Mouse (Mus musculus) intestine, postnatal 0 days (tissue): ENCODE measurements around the gene Tcf12. TPM values are rescaled to one million over a fixed set of nuclear protein-coding genes. Genes with fewer than 3 reads are reported as not detected.
A peak's percentile ranks its signal among the peaks of the same experiment; 100 is the strongest.

Experiments
- ATAC-seq: fragments of 200-750 bp; cut with Nextera tagmentation; 2 replicates; pipeline ENCODE4 v1.8.0; 2017; ENCODE audit warnings: mild to moderate bottlenecking, moderate TSS enrichment, moderate library complexity
- H3K27ac ChIP-seq: fragments of 300-500 bp; sonication (generic); 2 replicates; pipeline ENCODE4 v1.5.1; 2014; ENCODE audit warnings: mild to moderate bottlenecking, low read depth, low read length, moderate library complexity
- H3K27me3 ChIP-seq: fragments of 300-500 bp; sonication (generic); replicated peaks from 2 replicates; pipeline ENCODE4 v1.6.1; 2014; ENCODE audit warnings: low read length, mixed read lengths; ENCODE audit not compliant: control insufficient read depth, insufficient read depth
- H3K36me3 ChIP-seq: fragments of 300-500 bp; sonication (generic); 2 replicates; pipeline ENCODE4 v1.6.1; 2014; ENCODE audit warnings: mild to moderate bottlenecking, moderate library complexity; ENCODE audit not compliant: control insufficient read depth, insufficient read depth
- H3K4me1 ChIP-seq: fragments of 300-500 bp; sonication (generic); replicated peaks from 2 replicates; pipeline ENCODE4 v1.6.1; 2014; ENCODE audit warnings: antibody characterized with exemption, low read length, mixed read lengths; ENCODE audit not compliant: control insufficient read depth, insufficient read depth
- H3K4me2 ChIP-seq: fragments of 300-500 bp; sonication (generic); replicated peaks from 2 replicates; pipeline ENCODE4 v1.6.1; 2014; ENCODE audit warnings: low read depth, mild to moderate bottlenecking, moderate library complexity
- H3K4me3 ChIP-seq: fragments of 300-500 bp; sonication (generic); 2 replicates; pipeline ENCODE4 v1.5.1; 2014; ENCODE audit warnings: low read depth, low read length
- H3K9ac ChIP-seq: fragments of 300-500 bp; sonication (generic); 2 replicates; pipeline ENCODE4 v1.6.1; 2014; ENCODE audit warnings: mild to moderate bottlenecking, low read depth, low read length
- H3K9me3 ChIP-seq: fragments of 300-500 bp; sonication (generic); 2 replicates; pipeline ENCODE4 v1.6.1; 2016; ENCODE audit warnings: mixed run types; ENCODE audit not compliant: control insufficient read depth
- CTCF ChIP-seq: sonication (generic); IDR thresholded peaks from 2 replicates; pipeline ENCODE4 v1.5.1; 2016; ENCODE audit warnings: low read depth, mild to moderate bottlenecking, control low read depth, antibody characterized with exemption, moderate library complexity
- WGBS: fragments of 180-500 bp; shearing (Covaris S2); extraction: QIAGEN DNeasy Blood & Tissue Kit; methylation state at CpG from one replicate; pipeline ENCODE4 v1.1.7; 2014; 5-methylcytosine and 5-hydroxymethylcytosine counted together
- polyA plus RNA-seq: library from polyadenylated mRNA; unstranded; fragments of >200 nt; fragmentation: Nextera tagmentation; extraction: Ambion mirVana; gene quantifications from 2 replicates; pipeline ENCODE4 v1.2.1, GENCODE M21; 2015

Gene Tcf12
- polyA plus RNA-seq, 1 experiment from 2014 or later: 19.1 TPM

DNA sequence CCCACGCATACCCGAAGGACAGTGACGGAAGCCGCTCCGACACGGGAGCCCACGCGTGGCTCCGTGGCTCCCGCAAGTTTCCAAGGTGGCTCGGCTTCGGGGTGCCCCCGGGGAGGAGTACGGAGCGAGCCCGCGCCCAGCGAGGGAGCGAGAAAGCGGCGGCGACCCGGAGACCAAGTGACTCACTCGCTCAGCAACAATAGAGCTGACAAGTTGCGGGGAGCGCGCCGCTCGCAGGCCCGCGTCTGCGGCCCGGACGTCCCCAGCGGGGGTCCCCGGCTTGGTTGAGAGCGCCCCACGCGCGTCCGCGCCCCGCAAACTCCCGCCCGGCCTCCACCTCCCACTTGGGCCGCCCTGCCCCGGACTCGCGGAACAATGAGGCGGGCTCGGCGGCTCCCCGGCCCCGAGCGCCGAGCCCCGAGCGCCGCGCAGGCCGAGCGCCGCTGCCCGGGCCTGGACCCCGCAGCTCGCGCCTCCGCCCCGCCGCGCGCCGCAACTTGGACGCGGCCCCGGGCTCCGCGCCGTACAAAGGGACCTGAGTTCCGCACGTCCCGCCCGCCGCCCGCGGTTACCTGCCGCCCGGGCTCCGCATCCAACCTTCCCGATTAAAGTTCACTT is 558 bp downstream of the Tcf12 start:
- Histone ChIP-seq H3K4me3 (peak overlapping the region; percentile 99), H3K27ac (peak overlapping the region; percentile 98), H3K4me2 (peak overlapping the region; percentile 92), H3K9me3 (no peaks in the 10 kb centered on the region), H3K4me1 (0 out of 2 replicates have a peak, but pooled peaks cover 2% of the 10 kb centered on the region), H3K36me3 (peaks cover 3% of the 10 kb centered on the region; the same call in 1 of the 2 replicates), H3K9ac (peak overlapping the region; percentile 100), H3K27me3 (no peaks in the 10 kb centered on the region)
- no peak for TF ChIP-seq CTCF
- ATAC-seq: peak; percentile 79
- WGBS: under 1% methylated on average over 80 of the region's 90 CpGs

DNA sequence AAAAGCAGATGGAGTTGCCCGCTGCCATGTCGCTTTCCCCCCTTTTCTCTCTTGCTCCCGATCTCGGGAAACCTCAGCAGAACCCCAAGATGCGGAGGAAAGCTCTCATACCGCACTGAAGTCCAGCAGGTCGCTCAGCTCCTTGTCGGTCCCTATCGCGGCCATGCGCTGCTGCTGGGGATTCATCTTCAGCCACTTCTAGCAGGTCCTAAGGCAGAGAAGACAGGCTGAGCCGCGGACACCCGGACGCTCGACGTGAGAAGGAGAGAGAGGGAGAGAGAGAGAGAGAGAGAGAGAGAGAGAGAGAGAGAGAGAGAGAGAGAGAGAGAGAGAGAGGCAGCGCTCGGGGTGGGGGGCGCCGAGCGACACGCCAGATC is 1.1 kb downstream of the Tcf12 start:
- Histone ChIP-seq H3K27me3 (no peaks in the 10 kb centered on the region), H3K4me3 (peak overlapping the region; percentile 99), H3K9ac (peak overlapping the region; percentile 100), H3K9me3 (no peaks in the 10 kb centered on the region), H3K36me3 (peaks cover 3% of the 10 kb centered on the region; the same call in 1 of the 2 replicates), H3K27ac (peak overlapping the region; percentile 98), H3K4me2 (peak overlapping the region; percentile 92), H3K4me1 (0 out of 2 replicates have a peak, but pooled peaks cover 2% of the 10 kb centered on the region)
- ATAC-seq: 0 out of 2 replicates have a peak, but pooled peaks have one; percentile 7
- TF ChIP-seq CTCF: no peak
- whole genome bisulfite sequencing: 1% methylated on average over 23 of the region's 23 CpGs

DNA sequence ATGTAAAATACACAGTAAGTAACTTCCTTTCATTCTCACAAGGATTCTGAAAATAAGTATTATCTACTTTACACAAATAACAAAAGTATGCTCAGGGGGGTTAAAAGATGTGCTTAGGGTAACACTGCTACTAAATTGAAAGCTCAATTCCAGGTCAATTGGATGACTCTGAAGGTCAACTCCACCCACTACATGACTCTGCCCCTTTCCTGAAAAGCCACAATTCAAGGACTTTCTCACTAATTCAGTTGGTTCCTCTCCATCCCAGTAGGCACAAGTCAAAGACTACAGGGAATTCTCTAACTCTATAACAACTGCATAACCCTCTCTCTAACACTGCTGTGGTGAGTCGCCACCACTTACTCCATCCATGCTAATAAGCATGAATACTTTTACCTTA is 8.2 kb downstream of the Tcf12 start:
- WGBS: 95% methylated on average over 1 of the region's 1 CpGs
- no peak for TF ChIP-seq CTCF
- peaks cover 3% of the 10 kb centered on the region; the same call in 1 of the 2 replicates for H3K36me3 ChIP-seq
- H3K4me1 ChIP-seq: 0 out of 2 replicates have a peak, but pooled peaks cover 2% of the 10 kb centered on the region
- no peaks in the 10 kb centered on the region for H3K9me3 ChIP-seq
- H3K27me3 ChIP-seq: no peaks in the 10 kb centered on the region
- H3K4me3 ChIP-seq: no peak overlapping the region
- no peak overlapping the region for H3K27ac ChIP-seq
- no peak overlapping the region for H3K4me2 ChIP-seq
- no peak for ATAC-seq
- H3K9ac ChIP-seq: no peak overlapping the region

DNA sequence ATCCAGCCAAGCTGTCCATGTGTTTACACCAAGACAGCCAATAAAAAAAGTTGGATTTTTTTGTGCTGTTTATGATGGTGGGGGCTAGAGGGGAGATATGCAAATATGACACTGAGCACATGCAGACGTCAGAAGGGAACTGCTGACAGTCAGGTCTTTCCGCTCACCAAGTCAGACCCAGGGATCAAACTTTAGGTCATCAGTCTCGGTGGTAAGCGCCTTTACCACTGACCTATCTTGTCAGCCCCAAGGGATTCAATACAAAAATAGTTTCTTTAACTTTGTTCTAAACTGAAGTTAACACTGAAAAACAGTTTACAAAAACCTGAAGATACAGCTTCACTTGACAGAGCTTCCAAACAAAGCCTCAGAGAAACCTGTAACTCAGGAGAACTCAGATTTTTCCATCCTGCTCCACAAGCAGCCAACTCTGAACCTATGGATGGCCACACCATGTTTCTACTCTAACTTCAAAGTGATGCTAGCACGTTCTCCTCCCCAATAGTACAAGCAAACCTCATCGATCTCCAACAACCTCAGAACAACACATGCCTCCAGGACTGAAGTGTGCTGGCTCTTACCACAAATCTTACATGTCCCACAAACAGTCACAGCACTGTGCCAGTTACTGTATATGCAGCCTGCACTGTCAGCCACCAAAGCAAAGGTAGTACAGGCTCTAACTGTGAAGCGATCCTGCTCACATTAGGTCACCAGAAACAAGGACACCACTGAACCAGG is 11.6 kb downstream of the Tcf12 start:
- Histone ChIP-seq H3K36me3 (no peaks in the 10 kb centered on the region), H3K9ac (no peak overlapping the region), H3K9me3 (no peaks in the 10 kb centered on the region), H3K4me2 (no peak overlapping the region), H3K27me3 (no peaks in the 10 kb centered on the region), H3K4me1 (no peaks in the 10 kb centered on the region), H3K4me3 (no peak overlapping the region), H3K27ac (no peak overlapping the region)
- no peak for TF ChIP-seq CTCF
- 69% methylated on average over 7 of the region's 7 CpGs for WGBS
- ATAC-seq: no peak

DNA sequence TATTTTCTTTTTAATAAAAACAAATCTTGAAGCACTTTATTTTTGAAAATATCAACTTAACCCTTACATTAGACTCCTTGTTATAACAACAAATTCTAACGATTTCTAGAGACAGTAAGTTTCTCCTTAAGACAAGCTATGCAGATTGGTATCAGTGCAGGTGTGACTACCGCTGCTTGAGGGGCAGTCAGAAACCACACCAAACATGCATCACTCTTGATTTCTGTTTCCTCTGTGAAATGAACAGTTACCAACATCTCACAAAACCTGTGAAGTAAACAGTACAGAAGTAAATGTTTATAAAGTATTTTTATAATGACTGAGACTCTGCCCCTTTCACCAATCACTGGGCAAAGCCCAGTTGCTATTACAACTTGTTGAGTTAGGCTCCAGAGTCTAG is 13.6 kb downstream of the Tcf12 start:
- H3K9ac ChIP-seq: no peak overlapping the region

DNA sequence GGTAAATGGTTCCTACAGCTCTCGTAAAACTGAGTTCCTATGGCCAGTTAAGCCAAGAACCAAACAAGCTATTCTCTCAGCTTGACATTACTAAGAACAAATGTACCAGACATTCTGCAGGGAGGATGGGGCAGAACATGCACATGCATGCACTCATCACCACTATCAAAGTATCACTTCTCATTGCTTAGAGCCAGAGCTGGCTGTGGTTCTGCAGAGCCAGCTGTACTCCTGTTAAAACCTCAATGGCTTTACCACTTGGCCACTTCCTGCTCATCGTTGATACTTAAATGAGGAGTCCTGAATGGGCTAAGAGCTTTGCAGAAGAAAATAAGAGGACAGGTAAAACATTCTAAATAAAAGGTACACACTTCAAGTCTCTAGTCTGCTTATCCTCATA is 14.6 kb downstream of the Tcf12 start:
- no peaks in the 10 kb centered on the region for H3K4me1 ChIP-seq

More for the DNA sequence above, 13.6 kb downstream of the Tcf12 start:
- Histone ChIP-seq H3K4me3 (no peak overlapping the region), H3K4me1 (no peaks in the 10 kb centered on the region), H3K36me3 (no peaks in the 10 kb centered on the region), H3K4me2 (no peak overlapping the region), H3K9me3 (no peaks in the 10 kb centered on the region), H3K27ac (no peak overlapping the region), H3K27me3 (no peaks in the 10 kb centered on the region)
- TF ChIP-seq CTCF: no peak
- ATAC-seq: no peak
- WGBS: 82% methylated on average over 2 of the region's 2 CpGs

More for the DNA sequence above, 14.6 kb downstream of the Tcf12 start:
- TF ChIP-seq CTCF: no peak
- no peak overlapping the region for H3K27ac ChIP-seq
- WGBS: 84% methylated on average over 2 of the region's 2 CpGs
- no peak for ATAC-seq
- no peaks in the 10 kb centered on the region for H3K27me3 ChIP-seq
- H3K4me3 ChIP-seq: no peak overlapping the region
- no peak overlapping the region for H3K9ac ChIP-seq
- H3K4me2 ChIP-seq: no peak overlapping the region
- H3K9me3 ChIP-seq: no peaks in the 10 kb centered on the region
- H3K36me3 ChIP-seq: no peaks in the 10 kb centered on the region
